Mouse (Mus musculus) cerebellum, postnatal 36 days (tissue): ENCODE data around the gene Mon1a.

Experiments used
- DNase-seq, 2 experiments: peaks; one replicate each; pipeline ENCODE4 v3.0.0; 2021 to 2022; ENCODE audit warnings: mixed read lengths in 2 of 2

Gene Mon1a

GRCm38 (mm10) chr9:107910025-107910769 is 22.2 kb downstream of the Mon1a start:
- no peak for DNase-seq

GRCm38 (mm10) chr9:107914764-107915420 is 26.9 kb downstream of the Mon1a start:
- DNase-seq: no peak

- DNase-seq: no peak
Observed at GRCm38 (mm10) chr9:107917895-107918608, 30.1 kb downstream of the Mon1a start.

- DNase-seq: no peak
Observed at GRCm38 (mm10) chr9:107918884-107919283, 30.9 kb downstream of the Mon1a start.

- no peak for DNase-seq
Observed at GRCm38 (mm10) chr9:107919441-107919840, 31.5 kb downstream of the Mon1a start.

GRCm38 (mm10) chr9:107923021-107923420 is 35.1 kb downstream of the Mon1a start:
- no peak for DNase-seq

- DNase-seq: no peak
Observed at GRCm38 (mm10) chr9:107923956-107924355, 36.0 kb downstream of the Mon1a start.

GRCm38 (mm10) chr9:107925251-107925650 is 37.3 kb downstream of the Mon1a start:
- no peak for DNase-seq

GRCm38 (mm10) chr9:107926920-107927420 is 39.0 kb downstream of the Mon1a start:
- no peak for DNase-seq

GRCm38 (mm10) chr9:107927749-107928148 is 39.8 kb downstream of the Mon1a start:
- DNase-seq: no peak

GRCm38 (mm10) chr9:107928169-107928568 is 40.2 kb downstream of the Mon1a start, which contains the start of gene Actl11:
Gene Actl11, plus strand, starts transcription at chr9:107928469.
- no peak for DNase-seq

GRCm38 (mm10) chr9:107932221-107932620 is 44.3 kb downstream of the Mon1a start:
- no peak for DNase-seq

- DNase-seq: no peak
Observed at GRCm38 (mm10) chr9:107934146-107934545, 46.2 kb downstream of the Mon1a start.

- DNase-seq: no peak
Observed at GRCm38 (mm10) chr9:107935374-107935773, 47.4 kb downstream of the Mon1a start, which contains the start of gene Camkv. Gene Camkv, plus strand, starts transcription at chr9:107935674.

- DNase-seq: peak in 1 of 2 experiments; percentile 34
Observed at GRCm38 (mm10) chr9:107935790-107936214, 47.9 kb downstream of the Mon1a start.

GRCm38 (mm10) chr9:107936215-107936822 is 48.4 kb downstream of the Mon1a start:
- no peak for DNase-seq

- no peak for DNase-seq
Observed at GRCm38 (mm10) chr9:107936831-107937230, 48.9 kb downstream of the Mon1a start.

- peak; percentile 31 to 51 for DNase-seq
Observed at GRCm38 (mm10) chr9:107947241-107948194, 59.6 kb downstream of the Mon1a start.

GRCm38 (mm10) chr9:107949184-107949921 is 61.4 kb downstream of the Mon1a start:
- DNase-seq: no peak

- DNase-seq: no peak
Observed at GRCm38 (mm10) chr9:107949922-107950235, 61.9 kb downstream of the Mon1a start, which contains the start of gene Traip. Gene Traip, plus strand, starts transcription at chr9:107950136.
